Mouse (Mus musculus) small intestine, adult 2 months (tissue): Measurements from ENCODE around the gene Sycp2. TPM values are rescaled to one million over a fixed set of nuclear protein-coding genes. Genes with fewer than 3 reads are reported as not detected.

Experiments used
- H3K27ac ChIP-seq: fragments of 200-500 bp; 2 replicates; pipeline ENCODE4 v1.5.1; 2012; ENCODE audit warnings: low read depth, low read length, control low read depth, inconsistent platforms; ENCODE audit not compliant: insufficient read depth
- H3K27me3 ChIP-seq: fragments of 200-500 bp; 2 replicates; pipeline ENCODE4 v1.6.1; 2012; ENCODE audit warnings: mild to moderate bottlenecking, moderate library complexity, low read length, inconsistent platforms; ENCODE audit not compliant: control insufficient read depth, insufficient read depth
- H3K36me3 ChIP-seq: fragments of 200-500 bp; 2 replicates; pipeline ENCODE4 v1.6.1; 2012; ENCODE audit warnings: mild to moderate bottlenecking, low read length, control low read depth, inconsistent platforms; ENCODE audit not compliant: control insufficient read depth, insufficient read depth
- H3K4me1 ChIP-seq: fragments of 200-500 bp; 2 replicates; pipeline ENCODE4 v1.6.1; 2012; ENCODE audit warnings: low read length, inconsistent platforms, mixed read lengths; ENCODE audit not compliant: control insufficient read depth, insufficient read depth, insufficient read length
- H3K4me3 ChIP-seq: fragments of 200-500 bp; 2 replicates; pipeline ENCODE4 v1.5.1; 2012; ENCODE audit warnings: low read depth, mild to moderate bottlenecking, control low read depth, inconsistent platforms, low read length, moderate library complexity
- CTCF ChIP-seq: fragments of 200-500 bp; IDR thresholded peaks from 2 replicates; pipeline ENCODE4 v1.5.1; 2012; ENCODE audit warnings: low read depth, mild to moderate bottlenecking, control low read depth, inconsistent platforms, low read length, moderate library complexity, mixed read lengths; ENCODE audit not compliant: insufficient replicate concordance, insufficient read length; ENCODE audit errors: extremely low read depth
- POLR2A ChIP-seq: fragments of 200-500 bp; IDR thresholded peaks from 2 replicates; pipeline ENCODE4 v1.6.1; 2012; ENCODE audit warnings: low read depth, mild to moderate bottlenecking, control low read depth, inconsistent platforms, low read length, moderate library complexity
- WGBS: fragments of 180-500 bp; shearing (Covaris S2); methylation state at CpG from one replicate; pipeline ENCODE4 v1.1.7; 2018; 5-methylcytosine and 5-hydroxymethylcytosine counted together
- polyA plus RNA-seq: library from polyadenylated mRNA; depleted of rRNA; stranded (reverse); fragments of >200 nt; gene quantifications from 2 replicates; pipeline ENCODE4 v1.2.3, GENCODE M21; 2012

Sycp2 gene
- polyA plus RNA-seq, 1 experiment, result not detected

GRCm38 (mm10) chr2:178324818-178325217, 82.7 kb downstream of the Sycp2 start:
- no peaks in the 10 kb centered on the region; the same call in 1 of the 2 replicates for H3K4me1 ChIP-seq
- TF ChIP-seq CTCF (no peak), POLR2A (no peak)
- H3K36me3 ChIP-seq, result no peaks in the 10 kb centered on the region
- H3K4me3 ChIP-seq, result no peak overlapping the region
- no peak overlapping the region for H3K27ac ChIP-seq
- 74% methylated on average over 4 of the region's 4 CpGs for WGBS
- H3K27me3 ChIP-seq, result no peaks in the 10 kb centered on the region

GRCm38 (mm10) chr2:178324410-178324809, 83.1 kb downstream of the Sycp2 start:
- TF ChIP-seq POLR2A (no peak), CTCF (no peak)
- Histone ChIP-seq H3K36me3 (no peaks in the 10 kb centered on the region), H3K4me1 (no peaks in the 10 kb centered on the region; the same call in 1 of the 2 replicates), H3K4me3 (no peak overlapping the region), H3K27me3 (no peaks in the 10 kb centered on the region), H3K27ac (no peak overlapping the region)
- 86% methylated on average over 3 of the region's 3 CpGs for WGBS

- 74% methylated on average over 10 of the region's 10 CpGs for WGBS
- H3K4me3 ChIP-seq, result no peak overlapping the region
- no peak for TF ChIP-seq POLR2A
- TF ChIP-seq CTCF, result no peak
- no peak overlapping the region for H3K27ac ChIP-seq
- H3K4me1 ChIP-seq, result no peaks in the 10 kb centered on the region
- no peaks in the 10 kb centered on the region for H3K27me3 ChIP-seq
- H3K36me3 ChIP-seq, result no peaks in the 10 kb centered on the region
Measured at GRCm38 (mm10) chr2:178321271-178321670, 86.2 kb downstream of the Sycp2 start.

GRCm38 (mm10) chr2:178319766-178320165, 87.7 kb downstream of the Sycp2 start:
- H3K27me3 ChIP-seq, result no peaks in the 10 kb centered on the region
- no peaks in the 10 kb centered on the region for H3K36me3 ChIP-seq
- H3K4me3 ChIP-seq, result no peak overlapping the region
- no peaks in the 10 kb centered on the region for H3K4me1 ChIP-seq
- H3K27ac ChIP-seq, result no peak overlapping the region
- TF ChIP-seq CTCF, result no peak
- no peak for TF ChIP-seq POLR2A
- WGBS, result 75% methylated on average over 7 of the region's 7 CpGs

GRCm38 (mm10) chr2:178316281-178316680, 91.2 kb downstream of the Sycp2 start:
- no peak for TF ChIP-seq CTCF
- TF ChIP-seq POLR2A, result no peak
- Histone ChIP-seq H3K27me3 (no peaks in the 10 kb centered on the region), H3K4me3 (no peak overlapping the region), H3K4me1 (no peaks in the 10 kb centered on the region), H3K36me3 (no peaks in the 10 kb centered on the region), H3K27ac (no peak overlapping the region)
- 44% methylated on average over 1 of the region's 1 CpGs for WGBS

GRCm38 (mm10) chr2:178313539-178313938, 93.9 kb downstream of the Sycp2 start:
- no peaks in the 10 kb centered on the region for H3K27me3 ChIP-seq
- no peak overlapping the region for H3K4me3 ChIP-seq
- H3K4me1 ChIP-seq, result no peaks in the 10 kb centered on the region
- no peak overlapping the region for H3K27ac ChIP-seq
- WGBS, result 55% methylated on average over 7 of the region's 7 CpGs
- no peak for TF ChIP-seq POLR2A
- TF ChIP-seq CTCF, result no peak
- no peaks in the 10 kb centered on the region for H3K36me3 ChIP-seq

- 69% methylated on average over 6 of the region's 6 CpGs for WGBS
- H3K27me3 ChIP-seq, result no peaks in the 10 kb centered on the region
- TF ChIP-seq CTCF (no peak), POLR2A (no peak)
Measured at GRCm38 (mm10) chr2:178304669-178305068, 102.8 kb downstream of the Sycp2 start.

GRCm38 (mm10) chr2:178304188-178304529, 103.3 kb downstream of the Sycp2 start:
- no peak overlapping the region for H3K4me3 ChIP-seq
- no peaks in the 10 kb centered on the region for H3K27me3 ChIP-seq
- no peaks in the 10 kb centered on the region for H3K36me3 ChIP-seq
- 16% methylated on average over 1 of the region's 1 CpGs for WGBS
- no peak for TF ChIP-seq CTCF
- TF ChIP-seq POLR2A, result no peak
- no peak overlapping the region for H3K27ac ChIP-seq
- H3K4me1 ChIP-seq, result no peaks in the 10 kb centered on the region

More at GRCm38 (mm10) chr2:178304669-178305068, 102.8 kb downstream of the Sycp2 start:
- Histone ChIP-seq H3K4me3 (no peak overlapping the region), H3K36me3 (no peaks in the 10 kb centered on the region), H3K27ac (no peak overlapping the region), H3K4me1 (no peaks in the 10 kb centered on the region)
